Mouse (Mus musculus): ENCODE results near the gene Gm17651. TPM values are rescaled to one million over a fixed set of nuclear protein-coding genes. Genes with fewer than 3 reads are reported as not detected.

The Gm17651 gene
- polyA plus RNA-seq, 1 experiment from 2014 or later: not detected

DNA sequence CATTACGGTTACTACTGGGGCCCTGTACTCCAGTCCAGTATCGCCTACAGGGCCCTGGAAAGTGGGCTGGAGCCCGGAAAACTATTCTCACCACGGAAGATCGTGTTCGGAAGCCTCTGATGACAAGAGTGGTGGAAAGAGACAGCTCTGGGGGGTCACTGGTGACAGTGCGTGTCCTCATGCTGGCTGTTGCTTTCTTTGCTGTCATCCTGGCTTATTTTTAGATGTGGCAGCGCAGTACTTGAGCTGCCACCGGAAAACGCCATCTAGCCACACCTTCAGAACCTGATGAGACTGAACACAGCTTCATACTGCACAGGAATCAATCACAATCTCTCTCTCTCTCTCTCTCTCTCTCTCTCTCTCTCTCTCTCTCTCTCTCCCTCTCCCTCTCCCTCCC, 22.9 kb downstream of the Gm17651 start:
- no peak overlapping the region for H3K9ac ChIP-seq (ENCODE audit: low read depth, low read length)
- H3K9me3 ChIP-seq (ENCODE audit: control insufficient read depth, low read length): 0 out of 2 replicates have a peak, but pooled peaks cover 3% of the 10 kb centered on the region
- ATAC-seq (replicated peaks; ENCODE audit: low FRiP score): no peak
- no peaks in the 10 kb centered on the region for H3K27me3 ChIP-seq (replicated peaks; ENCODE audit: control insufficient read depth, insufficient read depth, low read length)
- no peak overlapping the region for H3K4me2 ChIP-seq
- 82% methylated on average over 10 of the region's 10 CpGs for WGBS
- H3K27ac ChIP-seq (ENCODE audit: low read depth, low read length): no peak overlapping the region
- H3K36me3 ChIP-seq (ENCODE audit: control insufficient read depth, insufficient read depth, low read length): no peaks in the 10 kb centered on the region
- H3K4me3 ChIP-seq (ENCODE audit: low read depth, low read length): no peak overlapping the region
- DNase-seq (ENCODE audit: low spot score): no peak
- no peaks in the 10 kb centered on the region for H3K4me1 ChIP-seq (replicated peaks; ENCODE audit: control insufficient read depth, insufficient read depth, low read length)

DNA sequence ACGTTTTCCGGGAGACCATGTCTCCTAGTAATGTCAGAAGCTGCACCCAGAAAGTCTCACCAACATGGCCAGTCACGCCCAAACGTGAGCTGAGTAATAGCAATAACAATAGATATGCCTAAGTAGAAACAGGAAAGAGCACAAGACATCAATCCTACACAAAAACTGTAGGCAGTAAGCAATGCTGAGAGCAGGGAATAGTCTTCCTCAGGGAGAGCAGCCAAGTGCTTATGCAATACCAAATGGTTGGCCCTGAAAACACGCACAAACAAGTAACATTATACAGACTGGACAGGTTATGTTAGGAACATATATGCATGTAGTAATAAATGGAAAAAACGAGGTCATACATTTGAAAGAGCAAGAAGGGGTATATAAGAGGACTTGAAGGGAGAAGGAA, 25.0 kb downstream of the Gm17651 start:
- H3K9me3 ChIP-seq (ENCODE audit: control insufficient read depth, low read length): no peaks in the 10 kb centered on the region
- WGBS: 74% methylated on average over 6 of the region's 6 CpGs
- ATAC-seq (replicated peaks; ENCODE audit: low FRiP score) (no peak), DNase-seq (ENCODE audit: low spot score) (no peak)
- H3K9ac ChIP-seq (ENCODE audit: low read depth, low read length): no peak overlapping the region
- no peaks in the 10 kb centered on the region for H3K4me1 ChIP-seq (replicated peaks; ENCODE audit: control insufficient read depth, insufficient read depth, low read length)
- no peak overlapping the region for H3K27ac ChIP-seq (ENCODE audit: low read depth, low read length)
- H3K27me3 ChIP-seq (replicated peaks; ENCODE audit: control insufficient read depth, insufficient read depth, low read length): no peaks in the 10 kb centered on the region
- no peak overlapping the region for H3K4me2 ChIP-seq
- no peak overlapping the region for H3K4me3 ChIP-seq (ENCODE audit: low read depth, low read length)
- no peaks in the 10 kb centered on the region for H3K36me3 ChIP-seq (ENCODE audit: control insufficient read depth, insufficient read depth, low read length)

DNA sequence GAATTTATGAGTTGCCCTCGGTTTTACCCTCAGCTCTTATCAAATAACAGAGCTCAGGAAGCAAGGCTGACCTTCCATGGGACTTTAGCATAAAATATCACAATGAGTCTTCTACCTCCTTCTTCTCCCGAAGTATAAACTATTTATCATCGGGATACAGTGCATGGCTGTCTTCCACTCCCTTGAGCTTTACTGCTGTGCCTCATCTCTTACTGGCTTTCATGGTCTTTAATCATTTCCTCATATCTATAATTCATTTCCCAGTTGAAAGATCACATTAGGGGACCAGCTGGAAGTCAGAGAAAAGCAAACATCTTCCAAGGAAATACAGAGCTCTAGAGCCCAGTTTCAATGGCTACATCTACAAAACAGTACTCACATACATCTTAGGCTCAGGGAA, 25.5 kb downstream of the Gm17651 start:
- Histone ChIP-seq H3K4me1 (replicated peaks; ENCODE audit: control insufficient read depth, insufficient read depth, low read length) (no peaks in the 10 kb centered on the region), H3K27ac (ENCODE audit: low read depth, low read length) (no peak overlapping the region), H3K9me3 (ENCODE audit: control insufficient read depth, low read length) (no peaks in the 10 kb centered on the region), H3K27me3 (replicated peaks; ENCODE audit: control insufficient read depth, insufficient read depth, low read length) (no peaks in the 10 kb centered on the region), H3K36me3 (ENCODE audit: control insufficient read depth, insufficient read depth, low read length) (no peaks in the 10 kb centered on the region), H3K4me3 (ENCODE audit: low read depth, low read length) (no peak overlapping the region), H3K4me2 (no peak overlapping the region), H3K9ac (ENCODE audit: low read depth, low read length) (no peak overlapping the region)
- DNase-seq (ENCODE audit: low spot score) (no peak), ATAC-seq (replicated peaks; ENCODE audit: low FRiP score) (no peak)
- WGBS: 63% methylated on average over 3 of the region's 3 CpGs

DNA sequence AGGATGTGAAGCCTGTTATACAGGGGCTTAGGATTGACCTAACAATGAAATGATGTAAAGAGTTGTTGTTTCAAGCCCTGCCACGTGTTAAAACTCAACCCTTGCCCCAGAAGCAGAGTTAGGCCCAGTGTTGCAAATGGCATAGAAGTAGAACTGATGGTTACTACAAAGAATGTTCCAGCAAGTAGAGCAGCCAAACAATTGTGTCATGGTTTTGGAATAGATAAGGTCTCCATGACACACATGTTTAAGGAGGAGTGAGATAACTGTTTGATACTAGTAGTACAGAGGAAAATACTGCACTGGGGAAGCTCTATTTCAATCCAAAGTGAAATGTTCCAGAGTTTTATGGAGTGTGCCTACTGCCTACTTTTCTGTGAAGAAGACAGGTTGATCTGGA, 26.0 kb downstream of the Gm17651 start:
- no peak for ATAC-seq (replicated peaks; ENCODE audit: low FRiP score)
- no peak overlapping the region for H3K27ac ChIP-seq (ENCODE audit: low read depth, low read length)
- no peaks in the 10 kb centered on the region for H3K4me1 ChIP-seq (replicated peaks; ENCODE audit: control insufficient read depth, insufficient read depth, low read length)
- no peaks in the 10 kb centered on the region for H3K36me3 ChIP-seq (ENCODE audit: control insufficient read depth, insufficient read depth, low read length)
- no peak for DNase-seq (ENCODE audit: low spot score)
- no peak overlapping the region for H3K4me2 ChIP-seq
- no peak overlapping the region for H3K9ac ChIP-seq (ENCODE audit: low read depth, low read length)
- no peaks in the 10 kb centered on the region for H3K27me3 ChIP-seq (replicated peaks; ENCODE audit: control insufficient read depth, insufficient read depth, low read length)
- 41% methylated on average over 1 of the region's 1 CpGs for WGBS
- H3K9me3 ChIP-seq (ENCODE audit: control insufficient read depth, low read length): no peaks in the 10 kb centered on the region
- no peak overlapping the region for H3K4me3 ChIP-seq (ENCODE audit: low read depth, low read length)

DNA sequence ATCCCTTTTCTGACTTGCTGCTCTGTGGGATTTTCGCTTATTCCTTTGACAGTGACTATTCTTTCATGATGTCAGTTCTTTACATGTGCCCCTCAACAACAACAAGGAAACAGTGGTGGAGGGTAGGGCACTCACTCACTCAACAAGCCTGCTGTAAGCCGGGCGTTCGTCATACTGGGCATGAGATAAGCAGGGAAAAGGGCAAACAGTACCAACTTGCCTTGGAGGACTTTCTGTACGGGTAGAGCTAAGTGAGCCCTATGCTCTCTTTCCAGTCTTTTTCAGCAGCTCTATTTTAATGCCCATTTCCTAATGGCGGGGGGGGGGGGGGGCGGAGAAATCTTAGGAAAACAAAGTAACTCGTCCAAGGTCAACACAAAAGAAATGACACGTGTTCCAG, 32.5 kb downstream of the Gm17651 start:
- no peak overlapping the region for H3K4me3 ChIP-seq (ENCODE audit: low read depth, low read length)
- no peak for ATAC-seq (replicated peaks; ENCODE audit: low FRiP score)
- H3K27me3 ChIP-seq (replicated peaks; ENCODE audit: control insufficient read depth, insufficient read depth, low read length): no peaks in the 10 kb centered on the region
- no peaks in the 10 kb centered on the region for H3K4me1 ChIP-seq (replicated peaks; ENCODE audit: control insufficient read depth, insufficient read depth, low read length)
- no peak overlapping the region for H3K9ac ChIP-seq (ENCODE audit: low read depth, low read length)
- WGBS: 75% methylated on average over 9 of the region's 9 CpGs
- no peaks in the 10 kb centered on the region for H3K9me3 ChIP-seq (ENCODE audit: control insufficient read depth, low read length)
- H3K4me2 ChIP-seq: no peak overlapping the region
- no peak overlapping the region for H3K27ac ChIP-seq (ENCODE audit: low read depth, low read length)
- no peaks in the 10 kb centered on the region for H3K36me3 ChIP-seq (ENCODE audit: control insufficient read depth, insufficient read depth, low read length)
- no peak for DNase-seq (ENCODE audit: low spot score)

DNA sequence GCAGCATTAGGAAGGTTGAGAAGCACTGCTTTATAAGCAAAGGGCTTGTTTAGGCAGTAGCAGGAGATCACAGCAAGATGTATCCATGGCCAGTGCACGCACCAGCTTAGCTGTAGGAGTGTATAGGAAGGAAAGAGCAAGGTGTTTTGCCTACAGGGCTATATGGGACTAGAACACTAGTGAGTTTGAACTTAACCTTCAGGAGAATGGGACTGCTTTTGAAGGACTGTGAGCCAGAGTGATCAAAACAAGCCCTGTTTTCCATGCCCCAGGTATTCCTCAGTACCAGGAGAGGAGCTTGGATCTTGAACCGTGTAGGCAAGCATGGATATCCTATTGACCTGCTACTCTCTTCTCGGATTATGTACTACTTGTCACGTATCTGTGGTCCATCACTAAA, 33.1 kb downstream of the Gm17651 start:
- no peaks in the 10 kb centered on the region for H3K4me1 ChIP-seq (replicated peaks; ENCODE audit: control insufficient read depth, insufficient read depth, low read length)
- H3K9me3 ChIP-seq (ENCODE audit: control insufficient read depth, low read length): no peaks in the 10 kb centered on the region
- no peaks in the 10 kb centered on the region for H3K36me3 ChIP-seq (ENCODE audit: control insufficient read depth, insufficient read depth, low read length)
- no peak overlapping the region for H3K9ac ChIP-seq (ENCODE audit: low read depth, low read length)
- DNase-seq (ENCODE audit: low spot score) (no peak), ATAC-seq (replicated peaks; ENCODE audit: low FRiP score) (no peak)
- H3K27ac ChIP-seq (ENCODE audit: low read depth, low read length): no peak overlapping the region
- H3K27me3 ChIP-seq (replicated peaks; ENCODE audit: control insufficient read depth, insufficient read depth, low read length): no peaks in the 10 kb centered on the region
- no peak overlapping the region for H3K4me3 ChIP-seq (ENCODE audit: low read depth, low read length)
- 87% methylated on average over 4 of the region's 4 CpGs for WGBS
- H3K4me2 ChIP-seq: no peak overlapping the region

DNA sequence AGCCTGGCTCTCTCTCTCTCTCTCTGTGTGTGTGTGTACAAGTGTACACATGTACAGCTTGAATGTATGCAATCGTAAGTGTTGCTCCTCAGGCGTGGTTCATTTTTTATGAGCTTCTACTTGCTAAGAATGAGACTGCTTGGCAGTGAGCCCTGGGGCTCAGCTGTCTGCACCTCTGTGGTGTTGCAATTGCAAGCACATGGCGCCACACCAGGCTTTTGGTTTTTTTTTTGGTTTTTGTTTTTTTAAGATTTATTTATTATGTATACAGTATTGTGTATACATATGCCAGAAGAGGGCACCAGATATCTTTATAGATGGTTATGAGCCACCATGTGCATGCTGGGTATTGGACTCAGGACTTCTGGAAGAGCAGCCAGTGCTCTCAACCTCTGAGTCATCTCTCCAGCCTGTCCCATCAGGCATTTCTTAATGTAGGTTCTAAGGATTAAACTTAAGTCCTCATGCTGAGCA, 40.2 kb downstream of the Gm17651 start:
- Histone ChIP-seq H3K4me1 (replicated peaks; ENCODE audit: control insufficient read depth, insufficient read depth, low read length) (no peaks in the 10 kb centered on the region), H3K36me3 (ENCODE audit: control insufficient read depth, insufficient read depth, low read length) (no peaks in the 10 kb centered on the region), H3K9me3 (ENCODE audit: control insufficient read depth, low read length) (no peaks in the 10 kb centered on the region), H3K27ac (ENCODE audit: low read depth, low read length) (no peak overlapping the region), H3K4me3 (ENCODE audit: low read depth, low read length) (no peak overlapping the region), H3K9ac (ENCODE audit: low read depth, low read length) (no peak overlapping the region), H3K4me2 (no peak overlapping the region), H3K27me3 (replicated peaks; ENCODE audit: control insufficient read depth, insufficient read depth, low read length) (no peaks in the 10 kb centered on the region)
- no peak for ATAC-seq (replicated peaks; ENCODE audit: low FRiP score)
- no peak for DNase-seq (ENCODE audit: low spot score)
- 77% methylated on average over 3 of the region's 3 CpGs for WGBS

DNA sequence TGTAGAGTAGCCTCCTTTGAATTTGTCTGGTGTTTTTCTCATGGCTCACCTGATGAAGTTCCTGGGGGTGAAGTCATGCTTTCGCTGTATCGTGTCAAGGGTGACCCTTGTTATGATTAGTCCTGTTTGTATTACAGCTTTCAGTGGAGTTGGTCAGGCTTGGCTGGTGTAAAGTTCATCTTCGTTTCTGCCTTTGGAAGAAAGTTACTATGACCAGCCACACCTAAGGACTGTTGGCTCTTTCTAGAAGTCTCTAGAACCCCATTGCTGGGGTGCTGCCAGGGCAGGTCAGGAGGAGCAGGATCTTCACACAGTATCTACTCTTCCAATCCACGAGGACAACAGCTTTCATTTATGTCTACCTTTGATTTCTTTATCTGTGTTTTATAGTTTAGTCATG, 41.0 kb downstream of the Gm17651 start:
- no peak overlapping the region for H3K4me3 ChIP-seq (ENCODE audit: low read depth, low read length)
- H3K4me1 ChIP-seq (replicated peaks; ENCODE audit: control insufficient read depth, insufficient read depth, low read length): 0 out of 2 replicates have a peak, but pooled peaks cover 4% of the 10 kb centered on the region
- DNase-seq (ENCODE audit: low spot score): no peak
- H3K9ac ChIP-seq (ENCODE audit: low read depth, low read length): no peak overlapping the region
- no peak overlapping the region for H3K27ac ChIP-seq (ENCODE audit: low read depth, low read length)
- H3K9me3 ChIP-seq (ENCODE audit: control insufficient read depth, low read length): no peaks in the 10 kb centered on the region
- WGBS: 80% methylated on average over 4 of the region's 4 CpGs
- H3K36me3 ChIP-seq (ENCODE audit: control insufficient read depth, insufficient read depth, low read length): no peaks in the 10 kb centered on the region
- no peaks in the 10 kb centered on the region for H3K27me3 ChIP-seq (replicated peaks; ENCODE audit: control insufficient read depth, insufficient read depth, low read length)
- no peak for ATAC-seq (replicated peaks; ENCODE audit: low FRiP score)
- H3K4me2 ChIP-seq: no peak overlapping the region

DNA sequence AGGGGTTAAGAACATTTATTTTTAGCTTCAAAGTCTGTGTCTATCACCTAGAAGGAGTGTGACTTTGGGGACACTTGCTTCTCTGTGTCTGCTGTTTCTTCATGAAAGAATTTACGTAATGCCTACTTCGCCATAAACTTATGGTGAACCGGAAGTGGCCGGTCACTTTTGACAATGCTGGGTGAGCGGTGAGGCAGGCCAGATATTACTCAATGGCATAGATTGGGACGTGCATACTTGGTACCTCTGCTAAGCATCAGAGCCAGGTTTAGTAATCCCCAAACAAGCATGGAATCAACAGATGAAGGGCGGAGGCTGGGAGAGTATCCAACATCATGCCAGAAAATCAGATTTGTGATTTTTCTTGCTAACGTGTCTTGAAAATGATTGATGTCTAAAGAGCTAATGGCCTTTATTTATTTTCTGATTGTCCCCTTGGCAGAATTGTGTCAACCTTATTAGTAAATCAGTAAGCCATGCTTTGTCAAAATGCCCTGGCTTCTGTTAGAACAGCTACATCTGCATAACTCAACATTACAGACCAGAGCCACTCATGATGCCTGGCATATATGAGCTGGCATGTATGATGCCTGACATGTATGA, 43.1 kb downstream of the Gm17651 start:
- ATAC-seq (replicated peaks; ENCODE audit: low FRiP score): no peak
- Histone ChIP-seq H3K4me3 (ENCODE audit: low read depth, low read length) (no peak overlapping the region), H3K9ac (ENCODE audit: low read depth, low read length) (no peak overlapping the region), H3K4me1 (replicated peaks; ENCODE audit: control insufficient read depth, insufficient read depth, low read length) (peaks cover 7% of the 10 kb centered on the region; the same call in 1 of the 2 replicates), H3K36me3 (ENCODE audit: control insufficient read depth, insufficient read depth, low read length) (no peaks in the 10 kb centered on the region), H3K27me3 (replicated peaks; ENCODE audit: control insufficient read depth, insufficient read depth, low read length) (no peaks in the 10 kb centered on the region), H3K9me3 (ENCODE audit: control insufficient read depth, low read length) (no peaks in the 10 kb centered on the region), H3K4me2 (no peak overlapping the region), H3K27ac (ENCODE audit: low read depth, low read length) (no peak overlapping the region)
- DNase-seq (ENCODE audit: low spot score): no peak
- 83% methylated on average over 8 of the region's 8 CpGs for WGBS
